Mouse (Mus musculus): ENCODE measurements around the gene Retsat.

DNA sequence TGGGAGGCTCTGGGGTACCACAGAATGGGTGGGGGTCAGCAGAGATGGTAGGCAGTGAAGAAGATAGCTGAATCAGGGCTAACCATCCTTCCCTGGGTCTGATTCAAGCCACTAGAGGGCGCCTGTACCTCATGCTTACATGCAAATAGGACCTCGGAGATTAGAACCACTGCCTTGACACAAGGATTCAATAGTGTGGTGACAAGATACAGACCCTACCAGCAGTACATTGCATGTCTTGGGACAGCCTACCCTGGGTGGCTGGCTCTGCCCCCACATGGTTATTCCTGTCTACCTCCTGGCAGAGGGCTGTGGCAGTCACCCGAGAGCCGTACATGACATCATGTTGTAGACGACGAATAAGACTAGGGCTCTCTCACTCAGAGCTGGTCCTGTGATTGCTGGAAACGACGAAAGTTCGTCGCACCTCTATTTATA, 49.1 kb downstream of the Retsat start:
- TF ChIP-seq POLR2A (IDR thresholded peaks at IDR 0.05; ENCODE audit: low read depth, low read length) (no peak), CTCF (conservative IDR thresholded peaks at IDR 0.05; ENCODE audit: insufficient read depth, insufficient read length, low read depth, low read length) (peak; percentile 91)
